Mouse (Mus musculus): ENCODE measurements around the gene Kyat1. TPM values are rescaled to one million over a fixed set of nuclear protein-coding genes. Genes with fewer than 3 reads are reported as not detected.

The Kyat1 gene
- 12.2 TPM for total RNA-seq (2023)

DNA sequence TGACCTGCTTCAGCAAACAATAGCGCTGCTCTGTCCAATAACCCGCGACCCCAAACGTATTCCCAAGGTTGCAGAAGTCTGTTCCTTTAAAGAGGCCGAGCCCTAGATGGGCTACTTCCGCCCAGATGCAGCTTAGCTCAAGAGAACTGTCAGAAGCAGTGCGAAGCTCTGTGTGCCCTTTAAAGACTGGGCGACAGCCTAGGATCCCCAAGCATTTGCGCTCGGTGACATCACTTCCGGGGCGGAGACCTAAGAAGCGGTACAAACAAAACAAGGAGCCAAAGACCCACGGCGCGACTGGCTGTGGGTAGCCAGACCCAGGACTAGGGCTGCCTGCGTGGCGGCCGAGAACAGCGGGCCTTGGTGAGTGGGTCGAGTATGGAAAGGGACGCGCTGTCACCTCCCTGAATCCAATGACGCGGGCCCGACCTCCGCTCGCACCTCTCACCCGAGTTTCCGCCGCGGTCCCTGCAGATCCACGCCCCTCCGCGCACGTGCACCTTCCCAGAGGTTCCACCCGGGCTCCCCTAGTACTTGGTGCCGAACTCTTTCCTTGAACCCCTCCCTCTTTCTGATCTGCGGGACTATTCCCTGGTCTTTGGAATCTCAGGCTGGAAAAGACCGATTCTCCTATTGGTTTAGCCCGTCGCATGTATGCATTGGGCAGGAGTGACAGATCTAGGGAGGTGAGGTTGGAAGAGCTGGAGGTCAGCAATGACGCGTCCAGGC lies at the start of gene Kyat1:
Kyat1 (minus strand) TSS at position 219 of the 729 bp plus-strand sequence.

DNA sequence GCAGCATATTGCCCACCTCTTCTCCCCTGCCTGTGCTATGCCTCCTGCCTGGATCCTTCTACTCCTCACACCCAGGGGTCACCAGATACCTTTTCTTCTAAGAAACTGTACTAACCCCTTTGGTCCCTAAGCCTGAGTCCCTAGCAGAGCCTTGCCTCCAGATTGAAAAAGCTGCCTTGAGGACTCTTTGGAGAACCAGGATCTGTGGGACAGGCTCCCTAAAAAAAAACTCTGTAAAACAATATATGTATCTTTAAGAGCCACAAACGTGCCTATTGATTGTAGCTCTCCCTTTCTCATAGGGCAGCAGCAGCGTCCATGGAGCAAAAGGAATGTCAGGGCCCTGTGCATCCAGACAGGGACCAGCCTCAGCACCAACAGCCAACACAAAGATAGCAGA lies 34.6 kb upstream of the Kyat1 start, which contains the start of gene Gm28035:
Gm28035 (plus strand) TSS at position 301 of the 400 bp plus-strand sequence.

DNA sequence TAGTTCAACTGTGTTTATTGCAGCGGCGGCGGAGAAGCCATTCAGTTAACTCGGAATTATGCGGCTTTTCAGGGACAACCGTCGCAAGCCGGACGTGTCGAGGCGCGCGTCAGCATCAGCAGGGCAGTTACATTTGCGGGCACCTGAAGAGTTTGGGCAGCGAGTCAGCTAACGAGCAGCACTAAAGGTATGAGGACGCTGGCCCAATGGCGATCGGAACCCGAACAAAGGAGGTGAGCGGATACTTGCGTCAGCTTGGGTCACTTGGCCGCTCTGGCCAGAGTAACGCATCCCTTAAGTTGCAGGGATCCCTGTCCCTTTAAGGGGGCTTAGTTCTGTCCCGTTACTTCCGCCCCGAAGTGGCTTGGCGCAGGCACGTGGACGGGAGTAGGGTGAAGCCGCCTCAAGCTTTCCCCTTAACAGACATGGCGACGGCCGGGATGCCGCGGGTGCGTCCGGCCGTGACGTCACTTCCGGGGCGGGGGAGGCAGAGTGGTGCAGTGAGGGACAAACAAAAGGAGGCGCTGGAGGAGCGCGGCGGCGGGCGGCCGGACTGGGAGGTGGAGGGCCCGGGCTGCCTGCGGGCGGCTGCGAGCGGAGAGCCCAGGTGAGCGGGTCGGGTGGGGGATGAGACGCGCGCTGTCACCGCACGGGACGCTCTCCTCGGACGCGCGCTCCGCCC lies 31.7 kb upstream of the Kyat1 start, which contains the start of gene Lrrc8a:
Lrrc8a (plus strand) TSS at position 517 of the 682 bp plus-strand sequence.

DNA sequence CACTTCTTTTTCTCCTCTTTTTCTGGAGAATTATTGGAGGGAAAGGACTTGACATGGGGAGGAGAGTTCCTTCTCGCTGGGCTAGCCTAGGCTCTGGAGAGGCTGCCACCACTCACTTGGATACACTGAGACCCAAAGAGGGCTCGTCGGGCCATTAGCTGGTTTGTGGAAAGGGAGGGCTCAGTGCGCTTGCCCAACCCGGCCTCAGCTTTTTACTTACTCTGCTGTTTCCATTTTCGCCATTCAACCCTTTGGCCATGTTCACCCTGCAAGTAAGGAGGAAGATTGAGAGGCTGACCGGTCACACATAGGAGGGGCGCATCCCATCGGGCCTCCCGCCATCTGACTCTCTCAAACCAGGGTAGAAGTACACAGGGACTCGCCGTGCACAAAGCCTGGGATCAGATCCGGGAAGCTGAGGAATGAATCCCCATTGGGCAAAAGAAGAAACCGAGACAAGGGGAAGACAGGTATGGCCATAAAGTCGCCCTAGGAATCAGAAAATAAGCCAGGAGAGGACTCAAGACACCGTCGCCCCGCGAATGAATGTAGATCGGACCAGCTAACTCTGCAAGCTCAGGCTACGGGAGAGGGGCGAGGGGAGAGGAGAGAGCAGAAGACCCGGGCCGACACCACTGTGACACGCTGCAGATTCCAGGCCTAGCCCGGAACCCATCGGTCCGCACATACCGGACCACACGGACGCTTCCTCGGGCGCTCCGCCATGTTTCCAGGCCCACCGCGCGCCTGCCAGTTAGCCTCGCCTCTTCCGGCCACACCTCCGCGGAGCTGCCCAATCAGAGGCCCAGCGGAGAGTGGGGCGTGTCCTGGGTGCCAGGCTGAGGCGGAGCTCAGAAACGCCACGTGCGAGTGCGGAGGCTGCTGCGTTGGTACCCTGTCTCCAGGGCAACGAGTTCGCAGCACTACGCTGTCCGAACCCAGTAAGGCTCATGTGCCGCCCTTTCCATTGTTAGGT lies 27.7 kb downstream of the Kyat1 start, which contains the start of gene Spout1:
Spout1 (minus strand) TSS at position 760 of the 976 bp plus-strand sequence.

DNA sequence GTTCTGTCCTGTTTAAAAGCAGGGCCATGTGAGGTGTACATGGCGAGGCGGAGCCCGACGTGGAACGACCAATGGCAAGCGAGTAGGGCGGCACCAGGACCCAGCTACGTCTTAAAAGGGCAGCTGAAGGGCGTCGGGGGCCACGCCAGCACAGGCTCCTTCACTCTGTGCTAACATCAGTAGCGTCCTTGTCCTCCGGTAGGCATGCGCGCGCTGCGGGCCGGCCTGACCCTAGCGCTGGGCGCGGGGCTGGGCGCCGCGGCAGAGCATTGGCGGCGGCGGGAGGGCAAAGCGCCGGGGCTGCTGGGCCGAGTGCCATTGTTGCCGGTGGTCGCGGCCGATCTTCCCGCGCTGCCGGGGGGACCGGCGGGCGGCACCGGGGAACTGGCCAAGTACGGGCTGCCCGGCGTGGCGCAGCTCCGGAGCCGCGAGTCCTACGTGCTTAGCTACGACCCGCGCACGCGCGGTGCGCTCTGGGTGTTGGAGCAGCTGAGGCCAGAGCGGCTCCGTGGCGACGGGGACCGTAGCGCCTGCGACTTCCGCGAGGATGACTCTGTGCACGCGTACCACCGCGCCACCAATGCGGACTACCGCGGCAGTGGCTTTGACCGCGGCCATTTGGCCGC lies 34.2 kb downstream of the Kyat1 start, which contains the start of gene Endog:
Endog (plus strand) TSS at position 123 of the 626 bp plus-strand sequence.

Other genes starting within 250 kb of the Kyat1 start
- gene Sptan1, start 240.3 kb downstream of the Kyat1 start, total RNA-seq (2023), result 284 TPM
- gene Wdr34, start 157.0 kb downstream of the Kyat1 start, total RNA-seq (2023), result 0.73 TPM
- 207 TPM for gene Set, start 148.5 kb downstream of the Kyat1 start, total RNA-seq (2023)
- gene Pkn3, start 128.2 kb downstream of the Kyat1 start, total RNA-seq (2023), result 0.67 TPM
- 10.0 TPM for gene Zdhhc12, start 112.2 kb downstream of the Kyat1 start, total RNA-seq (2023)
- gene Zer1, start 81.3 kb downstream of the Kyat1 start, total RNA-seq (2023), result 81.2 TPM
- gene Tbc1d13, start 72.1 kb downstream of the Kyat1 start, total RNA-seq (2023), result 30.3 TPM
- 13.2 TPM for gene Endog, start 34.4 kb downstream of the Kyat1 start, total RNA-seq (2023)
- gene Spout1, start 27.4 kb downstream of the Kyat1 start, total RNA-seq (2023), result 19.0 TPM
- gene Lrrc8a, start 31.9 kb upstream of the Kyat1 start, total RNA-seq (2023), result 64.4 TPM
- gene Gm28035, start 34.7 kb upstream of the Kyat1 start, total RNA-seq (2023), result 6.5 TPM
- 11.6 TPM for gene Phyhd1, start 60.4 kb upstream of the Kyat1 start, total RNA-seq (2023)
- gene Gm28038, start 75.2 kb upstream of the Kyat1 start, total RNA-seq (2023), result not detected
- 9.9 TPM for gene Dolk, start 80.5 kb upstream of the Kyat1 start, total RNA-seq (2023)
- gene Nup188, start 80.5 kb upstream of the Kyat1 start, total RNA-seq (2023), result 48.7 TPM
- gene Sh3glb2, start 153.5 kb upstream of the Kyat1 start, total RNA-seq (2023), result 78.6 TPM
- gene Miga2, start 158.4 kb upstream of the Kyat1 start, total RNA-seq (2023), result 10.7 TPM
- 19.8 TPM for gene Dolpp1, start 186.4 kb upstream of the Kyat1 start, total RNA-seq (2023)
- 8.3 TPM for gene Crat, start 210.0 kb upstream of the Kyat1 start, total RNA-seq (2023)
- gene Ptpa, start 210.2 kb upstream of the Kyat1 start, total RNA-seq (2023), result 79.2 TPM